Mouse (Mus musculus): ENCODE data around the gene Hnrnpab. TPM values are rescaled to one million over a fixed set of nuclear protein-coding genes. Genes with fewer than 3 reads are reported as not detected.

Gene Hnrnpab
- polyA plus RNA-seq, 1 experiment from 2014 or later, result 750 TPM

GRCm38 (mm10) chr11:51646245-51646644 is 39.6 kb upstream of the Hnrnpab start:
- peaks cover 14% of the 10 kb centered on the region for H3K36me3 ChIP-seq
- peaks cover 6% of the 10 kb centered on the region; the same call in 1 of the 2 replicates for H3K27me3 ChIP-seq
- H3K4me2 ChIP-seq (replicated peaks), result no peak overlapping the region
- WGBS, result 76% methylated on average over 7 of the region's 7 CpGs
- H3K4me1 ChIP-seq, result peaks cover 23% of the 10 kb centered on the region
- ATAC-seq (ENCODE audit: insufficient number of reproducible peaks, insufficient read depth, low FRiP score, low TSS enrichment), result no peak
- H3K27ac ChIP-seq, result no peak overlapping the region
- H3K9me3 ChIP-seq, result no peaks in the 10 kb centered on the region
- no peak overlapping the region for H3K4me3 ChIP-seq
- H3K9ac ChIP-seq, result no peak overlapping the region

- WGBS, result 82% methylated on average over 13 of the region's 13 CpGs
- no peak for ATAC-seq (ENCODE audit: insufficient number of reproducible peaks, insufficient read depth, low FRiP score, low TSS enrichment)
- Histone ChIP-seq H3K36me3 (peaks cover 14% of the 10 kb centered on the region), H3K27ac (no peak overlapping the region), H3K4me3 (no peak overlapping the region), H3K4me1 (peaks cover 20% of the 10 kb centered on the region), H3K4me2 (replicated peaks) (no peak overlapping the region), H3K9me3 (no peaks in the 10 kb centered on the region), H3K27me3 (peaks cover 1% of the 10 kb centered on the region; the same call in 1 of the 2 replicates), H3K9ac (no peak overlapping the region)
These were observed 38.6 kb upstream of the Hnrnpab start for GRCm38 (mm10) chr11:51645293-51645692.

- H3K4me3 ChIP-seq, result no peak overlapping the region
- no peak overlapping the region for H3K27ac ChIP-seq
- no peak for ATAC-seq (ENCODE audit: insufficient number of reproducible peaks, insufficient read depth, low FRiP score, low TSS enrichment)
- H3K36me3 ChIP-seq, result peaks cover 14% of the 10 kb centered on the region
- H3K9me3 ChIP-seq, result no peaks in the 10 kb centered on the region
- H3K4me2 ChIP-seq (replicated peaks), result no peak overlapping the region
- H3K9ac ChIP-seq, result no peak overlapping the region
- peaks cover 10% of the 10 kb centered on the region for H3K4me1 ChIP-seq
- 73% methylated on average over 16 of the region's 16 CpGs for WGBS
- no peaks in the 10 kb centered on the region for H3K27me3 ChIP-seq
These were observed 37.6 kb upstream of the Hnrnpab start for GRCm38 (mm10) chr11:51644217-51644616.

GRCm38 (mm10) chr11:51643761-51644160 is 37.1 kb upstream of the Hnrnpab start:
- H3K4me2 ChIP-seq (replicated peaks), result no peak overlapping the region; the same call in 1 of the 2 replicates
- no peaks in the 10 kb centered on the region for H3K27me3 ChIP-seq
- H3K9me3 ChIP-seq, result no peaks in the 10 kb centered on the region
- H3K9ac ChIP-seq, result no peak overlapping the region
- H3K4me3 ChIP-seq, result no peak overlapping the region
- H3K4me1 ChIP-seq, result peaks cover 5% of the 10 kb centered on the region
- no peak overlapping the region for H3K27ac ChIP-seq
- H3K36me3 ChIP-seq, result peaks cover 14% of the 10 kb centered on the region
- 46% methylated on average over 15 of the region's 15 CpGs for WGBS
- no peak for ATAC-seq (ENCODE audit: insufficient number of reproducible peaks, insufficient read depth, low FRiP score, low TSS enrichment)

GRCm38 (mm10) chr11:51643202-51643601 is 36.6 kb upstream of the Hnrnpab start:
- WGBS, result 73% methylated on average over 9 of the region's 9 CpGs
- H3K27ac ChIP-seq, result no peak overlapping the region
- ATAC-seq (ENCODE audit: insufficient number of reproducible peaks, insufficient read depth, low FRiP score, low TSS enrichment), result no peak

GRCm38 (mm10) chr11:51640748-51641147 is 34.1 kb upstream of the Hnrnpab start:
- Histone ChIP-seq H3K4me3 (no peak overlapping the region), H3K36me3 (peaks cover 14% of the 10 kb centered on the region), H3K4me1 (peaks cover 10% of the 10 kb centered on the region; the same call in 1 of the 2 replicates), H3K27ac (no peak overlapping the region), H3K9ac (no peak overlapping the region), H3K9me3 (no peaks in the 10 kb centered on the region), H3K27me3 (no peaks in the 10 kb centered on the region), H3K4me2 (replicated peaks) (no peak overlapping the region)
- ATAC-seq (ENCODE audit: insufficient number of reproducible peaks, insufficient read depth, low FRiP score, low TSS enrichment), result no peak
- 81% methylated on average over 7 of the region's 7 CpGs for WGBS

More at GRCm38 (mm10) chr11:51643202-51643601, 36.6 kb upstream of the Hnrnpab start:
- H3K9ac ChIP-seq, result no peak overlapping the region
- no peaks in the 10 kb centered on the region for H3K9me3 ChIP-seq
- H3K4me1 ChIP-seq, result peaks cover under 1% of the 10 kb centered on the region
- H3K36me3 ChIP-seq, result peaks cover 14% of the 10 kb centered on the region
- no peak overlapping the region for H3K4me2 ChIP-seq (replicated peaks)
- H3K27me3 ChIP-seq, result no peaks in the 10 kb centered on the region
- no peak overlapping the region for H3K4me3 ChIP-seq

GRCm38 (mm10) chr11:51638497-51638896 is 31.9 kb upstream of the Hnrnpab start:
- no peaks in the 10 kb centered on the region for H3K9me3 ChIP-seq
- no peaks in the 10 kb centered on the region for H3K27me3 ChIP-seq
- H3K9ac ChIP-seq, result no peak overlapping the region
- WGBS, result 56% methylated on average over 5 of the region's 5 CpGs
- H3K4me3 ChIP-seq, result no peak overlapping the region
- ATAC-seq (ENCODE audit: insufficient number of reproducible peaks, insufficient read depth, low FRiP score, low TSS enrichment), result no peak
- H3K36me3 ChIP-seq, result peaks cover 11% of the 10 kb centered on the region; the same call in 1 of the 2 replicates
- H3K4me2 ChIP-seq (replicated peaks), result peak overlapping the region; percentile 45; the same call in 1 of the 2 replicates
- 0 out of 2 replicates have a peak overlapping the region, but pooled peaks have one; percentile 61 for H3K27ac ChIP-seq
- H3K4me1 ChIP-seq, result peaks cover 19% of the 10 kb centered on the region

- H3K27ac ChIP-seq, result peak overlapping the region; percentile 61; the same call in 1 of the 2 replicates
These were observed 31.3 kb upstream of the Hnrnpab start for GRCm38 (mm10) chr11:51637971-51638414.

GRCm38 (mm10) chr11:51636323-51636684 is 29.7 kb upstream of the Hnrnpab start:
- Histone ChIP-seq H3K4me1 (peaks cover 19% of the 10 kb centered on the region), H3K4me3 (peak overlapping the region; percentile 81), H3K9ac (peak overlapping the region; percentile 72), H3K27ac (peak overlapping the region; percentile 77), H3K9me3 (no peaks in the 10 kb centered on the region), H3K36me3 (no peaks in the 10 kb centered on the region), H3K27me3 (no peaks in the 10 kb centered on the region), H3K4me2 (replicated peaks) (peak overlapping the region; percentile 80)
- no peak for ATAC-seq (ENCODE audit: insufficient number of reproducible peaks, insufficient read depth, low FRiP score, low TSS enrichment)
- WGBS, result 3% methylated on average over 6 of the region's 6 CpGs

More at GRCm38 (mm10) chr11:51637971-51638414, 31.3 kb upstream of the Hnrnpab start:
- H3K4me2 ChIP-seq (replicated peaks), result peak overlapping the region; percentile 45
- peaks cover 19% of the 10 kb centered on the region for H3K4me1 ChIP-seq
- ATAC-seq (ENCODE audit: insufficient number of reproducible peaks, insufficient read depth, low FRiP score, low TSS enrichment), result no peak
- H3K27me3 ChIP-seq, result no peaks in the 10 kb centered on the region
- H3K36me3 ChIP-seq, result peaks cover 7% of the 10 kb centered on the region; the same call in 1 of the 2 replicates
- H3K9me3 ChIP-seq, result no peaks in the 10 kb centered on the region
- peak overlapping the region; percentile 12; the same call in 1 of the 2 replicates for H3K4me3 ChIP-seq
- H3K9ac ChIP-seq, result 0 out of 2 replicates have a peak overlapping the region, but pooled peaks have one; percentile 12
- WGBS, result 3% methylated on average over 17 of the region's 17 CpGs

GRCm38 (mm10) chr11:51635525-51636322 is 29.1 kb upstream of the Hnrnpab start, which contains the start of gene Rmnd5b:
Gene Rmnd5b, minus strand, starts transcription at chr11:51635896.
- Histone ChIP-seq H3K4me2 (replicated peaks) (peak within 1 kb of the TSS; percentile 80), H3K36me3 (no peaks in the 10 kb centered on the region), H3K9me3 (no peaks in the 10 kb centered on the region), H3K4me1 (peaks cover 19% of the 10 kb centered on the region), H3K27me3 (no peaks in the 10 kb centered on the region), H3K4me3 (peak within 1 kb of the TSS; percentile 81), H3K27ac (peak within 1 kb of the TSS; percentile 77), H3K9ac (peak within 1 kb of the TSS; percentile 72)
- peak; percentile 74 for ATAC-seq (ENCODE audit: insufficient number of reproducible peaks, insufficient read depth, low FRiP score, low TSS enrichment)
- under 1% methylated on average over 61 of the region's 61 CpGs for WGBS

GRCm38 (mm10) chr11:51635127-51635524 is 28.5 kb upstream of the Hnrnpab start:
- H3K4me2 ChIP-seq (replicated peaks), result peak overlapping the region; percentile 80
- no peaks in the 10 kb centered on the region for H3K27me3 ChIP-seq
- peak overlapping the region; percentile 72 for H3K9ac ChIP-seq
- no peaks in the 10 kb centered on the region for H3K9me3 ChIP-seq
- 20% methylated on average over 6 of the region's 6 CpGs for WGBS
- H3K27ac ChIP-seq, result peak overlapping the region; percentile 77; the same call in 1 of the 2 replicates
- ATAC-seq (ENCODE audit: insufficient number of reproducible peaks, insufficient read depth, low FRiP score, low TSS enrichment), result no peak
- H3K4me3 ChIP-seq, result peak overlapping the region; percentile 81
- H3K36me3 ChIP-seq, result no peaks in the 10 kb centered on the region
- H3K4me1 ChIP-seq, result peaks cover 19% of the 10 kb centered on the region

GRCm38 (mm10) chr11:51633721-51634120 is 27.1 kb upstream of the Hnrnpab start:
- Histone ChIP-seq H3K9ac (no peak overlapping the region), H3K27me3 (no peaks in the 10 kb centered on the region), H3K4me2 (replicated peaks) (no peak overlapping the region), H3K27ac (no peak overlapping the region), H3K36me3 (peaks cover 3% of the 10 kb centered on the region; the same call in 1 of the 2 replicates), H3K4me1 (peaks cover 19% of the 10 kb centered on the region), H3K9me3 (no peaks in the 10 kb centered on the region), H3K4me3 (no peak overlapping the region)
- WGBS, result 93% methylated on average over 3 of the region's 3 CpGs
- ATAC-seq (ENCODE audit: insufficient number of reproducible peaks, insufficient read depth, low FRiP score, low TSS enrichment), result no peak
